Mouse (Mus musculus) ES-E14 (cell line): ENCODE results near the gene Hist1h2bf.

ENCODE experiments used
- CHD2 ChIP-seq: IDR thresholded peaks from 2 replicates; pipeline ENCODE4 v1.6.1; 2014; ENCODE audit warnings: mild to moderate bottlenecking, low read depth, low read length, inconsistent platforms
- HCFC1 ChIP-seq: IDR thresholded peaks from 2 replicates; pipeline ENCODE4 v1.6.1; 2012; ENCODE audit warnings: low read length, inconsistent platforms, borderline replicate concordance; ENCODE audit not compliant: insufficient read depth
- ZC3H11A ChIP-seq: IDR thresholded peaks from 2 replicates; pipeline ENCODE4 v1.6.1; 2012; ENCODE audit warnings: low read depth, mild to moderate bottlenecking, inconsistent platforms, low read length, borderline replicate concordance
- ZNF384 ChIP-seq: IDR thresholded peaks from 2 replicates; pipeline ENCODE4 v1.6.1; 2012; ENCODE audit warnings: low read depth, low read length, inconsistent platforms

- no peak for TF ChIP-seq ZNF384
- TF ChIP-seq HCFC1: no peak
- TF ChIP-seq ZC3H11A: no peak
- no peak for TF ChIP-seq CHD2
Observed at GRCm38 (mm10) chr13:23576906-23577639, 3.1 kb upstream of the Hist1h2bf start.
